Mouse (Mus musculus): Measurements from ENCODE around the gene Mtcl1.

GRCm38 (mm10) chr17:66357171-66358025, 92.2 kb downstream of the Mtcl1 start:
- TF ChIP-seq EP300 (IDR thresholded peaks at IDR 0.05; ENCODE audit: insufficient read depth, low read depth, low read length) (no peak), CTCF (IDR thresholded peaks at IDR 0.05; ENCODE audit: low read depth, low read length) (no peak), POLR2A (IDR thresholded peaks at IDR 0.05; ENCODE audit: insufficient read depth, low read length) (no peak)

All from ES-Bruce4 (cell line).